Mouse (Mus musculus) spleen, embryonic (tissue): ENCODE data around the gene Tlk2.

Experiments
- CTCF ChIA-PET: fragments of 350-600 bp; sonication (Branson Sonifier 250); formaldehyde crosslinking; loops from one replicate; lab custom pipeline; 2022; lab: Charles Lee

Gene Tlk2

DNA sequence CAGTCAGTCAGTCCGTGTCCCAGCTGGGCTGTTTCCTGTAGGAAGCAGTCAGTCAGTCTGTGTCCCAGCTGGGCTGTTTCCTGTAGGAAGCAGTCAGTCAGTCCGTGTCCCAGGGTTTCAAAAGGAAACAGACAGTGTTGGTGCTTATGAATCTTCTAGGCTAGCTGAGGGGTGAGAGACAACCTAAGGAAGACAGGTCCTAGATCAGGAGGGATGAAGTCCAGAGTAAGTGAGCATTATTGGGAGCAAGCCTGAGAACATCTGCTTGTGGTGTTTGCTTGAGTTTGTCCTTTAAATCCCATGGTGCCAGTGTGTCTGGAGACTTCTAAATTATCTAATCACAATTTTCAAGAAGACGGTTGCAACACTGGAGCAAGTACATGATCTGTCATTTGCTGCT, 81.1 kb downstream of the Tlk2 start:
- CTCF ChIA-PET: no interaction called here

DNA sequence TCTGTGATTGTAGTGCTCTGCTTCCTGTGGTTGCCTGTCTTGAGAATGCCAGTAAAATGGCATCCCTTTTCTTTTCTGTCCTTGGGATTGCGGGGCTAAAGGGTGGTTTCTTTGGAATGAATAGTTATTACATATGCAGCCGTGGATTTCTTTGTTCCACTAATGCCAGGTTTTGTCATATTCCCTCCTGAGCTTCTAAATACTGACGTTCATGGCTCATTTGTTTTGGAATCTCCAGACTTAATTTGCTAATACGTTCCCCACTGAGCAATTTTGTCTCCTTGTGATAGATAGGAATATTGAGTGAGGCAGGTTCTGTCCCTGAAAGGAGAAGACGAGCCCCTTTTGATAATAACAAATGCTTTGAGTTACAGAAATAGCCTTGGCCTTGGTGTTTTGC, 82.5 kb downstream of the Tlk2 start:
- CTCF ChIA-PET: no interaction called here

DNA sequence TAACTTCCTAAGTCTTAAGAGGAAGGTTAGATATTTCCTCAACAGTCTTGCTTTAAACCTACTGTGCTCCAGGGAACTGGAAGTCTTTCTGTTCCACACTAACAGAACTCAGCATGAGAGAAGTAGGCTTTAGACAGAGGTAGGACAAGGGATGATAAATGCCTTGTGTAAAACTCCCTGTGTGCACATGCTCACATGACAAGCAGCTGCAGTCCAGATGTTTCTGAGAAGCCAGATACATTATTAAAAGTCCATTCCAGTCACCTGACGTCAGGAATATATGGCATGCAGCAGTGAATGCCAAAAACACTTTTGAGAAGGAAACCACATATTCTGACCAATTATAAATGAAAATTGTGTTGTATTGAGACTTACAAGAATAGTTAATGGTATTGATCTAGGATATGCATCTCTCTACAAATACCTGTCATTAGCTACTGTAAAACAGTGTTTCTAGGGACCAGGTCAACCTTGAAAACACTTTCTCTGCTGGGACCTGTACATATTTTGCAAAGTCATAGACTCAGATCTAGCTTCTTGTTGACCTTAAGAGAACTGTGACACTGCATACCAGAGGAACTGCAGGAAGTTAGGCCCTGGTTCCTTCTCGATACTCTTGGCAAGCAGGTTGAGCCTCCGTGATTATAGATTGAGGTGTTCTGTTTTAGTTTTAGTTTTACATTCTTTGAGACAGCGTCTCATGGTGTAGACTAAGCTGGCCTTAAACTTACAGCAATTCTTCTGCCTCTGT, 83.2 kb downstream of the Tlk2 start:
- CTCF ChIA-PET: no interaction called here

DNA sequence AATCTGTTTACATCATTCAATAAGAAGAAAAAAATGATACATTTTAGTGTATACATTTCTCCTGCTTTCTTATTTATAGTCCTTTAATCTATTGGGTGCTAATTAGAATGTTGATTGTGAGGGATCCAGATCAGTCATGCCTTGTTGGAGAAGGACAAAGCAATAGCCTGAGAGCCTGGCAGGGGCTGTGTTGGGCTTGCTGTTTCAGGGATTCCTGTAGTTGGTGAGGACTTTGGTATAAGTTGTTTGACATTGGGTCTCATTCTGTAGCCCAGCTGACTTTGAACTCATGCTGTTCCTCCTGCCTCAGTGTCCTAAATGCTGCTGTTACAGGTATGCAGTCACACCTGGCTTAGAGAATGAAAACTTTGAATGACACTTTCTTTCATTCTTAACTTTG, 85.9 kb downstream of the Tlk2 start:
- CTCF ChIA-PET: no interaction called here

DNA sequence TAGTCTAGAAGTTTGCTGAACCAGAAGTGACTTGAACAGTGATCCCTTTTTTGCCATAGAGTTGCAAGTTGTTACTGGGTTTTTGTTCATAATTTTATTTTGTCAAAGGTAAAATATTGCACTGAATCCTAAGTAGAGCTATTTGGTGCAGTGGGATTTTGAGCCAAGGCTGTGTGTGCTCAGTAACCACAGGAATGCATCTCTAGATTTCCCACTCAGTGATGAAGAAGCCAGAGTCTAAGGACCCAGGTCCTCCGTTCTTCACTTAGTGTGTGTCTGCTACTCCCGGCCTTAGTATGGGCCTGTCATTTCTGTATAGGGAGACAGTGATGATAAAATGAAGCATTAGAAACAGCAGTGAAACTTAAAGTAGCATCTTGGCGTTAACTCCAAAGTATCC, 86.4 kb downstream of the Tlk2 start:
- CTCF ChIA-PET: no interaction called here

DNA sequence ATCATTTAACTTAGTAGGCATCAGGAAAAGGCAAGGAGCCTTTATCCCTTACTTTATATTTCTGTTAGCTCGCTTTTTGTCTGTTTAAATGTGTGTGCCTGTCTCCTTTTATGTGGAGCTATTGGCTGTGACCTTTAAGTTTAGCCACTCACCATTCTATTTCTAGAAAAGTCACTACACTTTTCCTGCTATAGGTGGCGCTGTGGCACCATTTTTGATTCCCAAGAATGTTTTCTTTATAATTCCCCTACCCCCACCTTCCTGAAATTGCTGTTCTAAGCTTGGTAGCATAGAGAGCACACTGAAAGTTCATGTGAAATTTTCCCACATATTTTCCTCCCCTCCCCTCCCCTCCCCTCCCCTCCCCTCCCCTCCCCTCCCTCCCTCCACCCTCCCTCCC, 91.5 kb downstream of the Tlk2 start:
- CTCF ChIA-PET: interaction anchor here (0.6 kb wide), 1 partner anchor 8 kb away, joined by 4 read pairs; no protein-coding TSS in a partner anchor

DNA sequence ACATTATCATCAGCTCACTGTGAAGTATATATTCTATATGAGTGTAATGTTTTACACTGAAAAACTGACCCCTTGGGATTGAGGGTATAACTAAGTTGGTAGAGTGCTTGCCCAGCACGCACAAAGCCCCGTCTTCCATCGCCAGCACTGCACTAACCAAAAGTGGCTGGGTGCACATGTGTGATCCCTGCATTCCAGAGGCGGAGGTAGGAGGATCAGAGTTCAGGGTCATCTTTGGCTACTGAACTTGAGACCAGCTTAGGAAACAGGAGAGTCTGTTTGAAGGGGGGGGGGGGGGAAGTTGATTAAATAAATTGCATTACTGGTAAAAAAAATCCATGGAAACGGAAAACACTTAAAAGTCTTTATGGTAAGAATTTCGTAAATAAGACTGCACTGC, 101.8 kb downstream of the Tlk2 start:
- CTCF ChIA-PET: no interaction called here

DNA sequence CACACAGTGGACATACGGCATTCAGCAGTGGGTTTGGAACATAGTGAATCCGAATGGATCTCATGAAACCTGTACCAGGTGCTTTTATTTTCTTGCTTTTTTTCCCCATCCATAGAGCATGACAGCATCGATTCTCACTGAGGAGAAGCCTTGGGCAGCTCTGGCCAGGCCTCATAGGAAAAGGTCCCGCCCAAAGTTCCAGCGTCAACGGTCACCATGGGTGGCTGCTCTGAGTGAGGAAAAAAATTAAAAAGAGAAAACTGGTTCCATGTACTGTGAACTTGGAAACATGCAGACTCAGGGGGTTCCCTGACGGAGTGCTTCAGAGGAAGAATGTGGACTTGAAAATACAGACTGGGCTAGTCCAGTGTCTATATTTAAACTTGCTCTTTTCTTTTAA, 102.7 kb downstream of the Tlk2 start:
- CTCF ChIA-PET: no interaction called here

DNA sequence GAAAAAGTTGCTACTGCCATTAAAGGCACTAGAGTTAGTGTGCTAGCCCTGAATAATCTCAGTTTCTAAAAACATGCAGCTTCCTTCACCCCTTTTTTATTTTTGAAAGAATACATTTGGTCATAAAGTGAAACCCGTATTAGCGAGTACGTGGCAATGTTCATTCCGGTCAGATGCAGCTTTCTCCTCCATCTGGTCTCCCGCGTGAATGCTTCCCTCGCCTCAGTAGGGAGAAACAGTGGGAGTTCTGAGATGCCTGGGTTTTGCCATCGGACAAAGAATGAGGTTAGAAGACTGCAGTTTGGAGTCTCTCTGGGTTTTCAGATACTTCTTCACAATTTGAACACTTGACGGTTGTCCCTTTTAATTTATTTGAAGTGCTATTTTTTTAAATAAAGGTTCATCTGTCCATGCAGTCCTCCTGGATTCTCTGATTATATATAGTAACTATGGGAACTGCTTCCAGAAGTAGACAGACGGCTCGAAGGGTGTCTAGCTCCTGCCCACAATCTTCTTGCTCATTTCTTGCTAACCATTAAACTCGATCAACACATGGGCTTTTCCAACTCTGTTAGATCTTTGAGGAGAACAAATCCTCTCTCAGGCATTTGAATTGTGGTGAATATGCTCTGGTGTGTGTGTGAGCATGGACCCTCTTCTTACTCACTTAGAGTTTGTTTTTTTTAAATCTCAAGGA, 103.3 kb downstream of the Tlk2 start:
- CTCF ChIA-PET: interaction anchor here (0.6 kb wide), 1 partner anchor 9 kb away, joined by 4 read pairs; no protein-coding TSS in a partner anchor

DNA sequence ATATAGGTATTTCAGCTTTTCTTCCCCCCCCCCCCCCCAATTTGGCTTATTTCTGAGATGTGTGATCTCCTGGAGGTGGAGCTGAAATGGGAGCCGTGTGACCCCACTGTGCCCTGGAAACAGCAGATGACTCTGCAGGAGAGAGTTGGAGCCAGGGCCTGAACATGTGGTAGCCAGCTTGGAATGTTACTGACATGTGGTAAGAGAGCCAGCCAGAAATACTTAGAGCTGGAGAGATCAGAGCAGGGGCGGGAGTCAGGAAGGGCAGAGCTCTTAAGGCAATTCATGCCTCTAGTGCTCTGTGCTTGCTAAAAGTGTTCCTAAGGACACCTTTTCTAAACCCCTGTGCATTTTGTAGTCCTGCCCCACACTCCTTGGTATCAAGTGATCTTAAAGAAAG, 103.9 kb downstream of the Tlk2 start:
- CTCF ChIA-PET: no interaction called here

DNA sequence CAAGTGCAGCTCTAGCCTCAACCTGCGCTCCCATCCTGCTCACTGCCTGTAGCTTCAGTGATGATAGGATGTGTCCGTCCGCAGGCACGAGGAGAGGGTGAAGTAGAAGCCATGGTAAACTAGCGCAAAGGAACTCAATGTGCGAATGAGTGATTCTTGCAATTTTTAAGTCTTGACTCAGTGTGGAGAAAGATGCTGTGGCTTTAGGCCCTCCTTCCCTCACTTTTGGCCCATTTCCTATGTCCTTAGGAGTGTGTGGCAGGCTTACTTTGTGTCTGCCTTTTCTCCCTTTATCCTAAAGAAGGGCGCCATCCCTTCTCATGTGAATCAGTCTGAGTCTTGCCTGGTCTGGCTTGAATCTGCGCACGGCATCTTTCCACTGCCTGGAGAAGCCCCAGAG, 104.4 kb downstream of the Tlk2 start:
- CTCF ChIA-PET: no interaction called here

DNA sequence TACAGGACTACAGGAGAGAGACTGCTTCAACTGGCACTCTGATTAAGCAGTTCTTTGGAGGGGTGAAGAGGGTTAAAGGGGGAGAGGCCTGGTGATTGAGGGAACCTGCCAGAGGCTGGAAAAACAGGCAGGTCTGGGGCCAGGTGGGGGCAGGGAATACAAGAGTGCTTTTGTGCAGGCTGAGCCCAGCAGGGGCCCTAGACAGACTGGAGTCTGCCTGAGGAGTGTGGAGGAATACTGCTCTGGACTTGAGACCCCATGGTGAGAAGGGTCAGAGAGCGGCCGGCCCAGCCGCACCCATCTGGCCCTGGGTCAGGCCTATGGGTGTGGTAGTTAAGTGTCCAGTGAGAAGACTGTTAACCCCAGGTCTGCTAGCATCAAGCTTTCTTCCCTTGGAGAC, 107.1 kb downstream of the Tlk2 start:
- CTCF ChIA-PET: no interaction called here

DNA sequence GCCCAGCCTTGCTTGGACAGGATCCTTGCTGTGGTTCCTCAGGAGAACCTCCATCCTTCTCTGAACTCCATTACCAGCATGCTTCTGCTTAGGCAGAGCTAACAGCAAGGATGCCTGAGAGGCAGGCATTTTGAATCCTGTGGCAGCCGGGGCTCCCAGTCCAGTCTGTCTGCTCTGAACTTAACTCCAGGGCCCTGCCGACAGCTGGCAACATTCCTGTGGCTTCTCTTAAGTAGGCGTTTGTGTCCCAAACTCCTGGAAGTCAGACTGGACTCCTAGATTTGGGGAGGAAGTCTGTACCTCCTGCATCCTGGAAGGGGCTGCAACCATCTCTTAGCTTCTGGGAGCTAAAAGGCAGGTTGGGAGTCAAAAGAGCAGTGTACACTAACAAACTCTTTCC, 110.8 kb downstream of the Tlk2 start:
- CTCF ChIA-PET: no interaction called here

DNA sequence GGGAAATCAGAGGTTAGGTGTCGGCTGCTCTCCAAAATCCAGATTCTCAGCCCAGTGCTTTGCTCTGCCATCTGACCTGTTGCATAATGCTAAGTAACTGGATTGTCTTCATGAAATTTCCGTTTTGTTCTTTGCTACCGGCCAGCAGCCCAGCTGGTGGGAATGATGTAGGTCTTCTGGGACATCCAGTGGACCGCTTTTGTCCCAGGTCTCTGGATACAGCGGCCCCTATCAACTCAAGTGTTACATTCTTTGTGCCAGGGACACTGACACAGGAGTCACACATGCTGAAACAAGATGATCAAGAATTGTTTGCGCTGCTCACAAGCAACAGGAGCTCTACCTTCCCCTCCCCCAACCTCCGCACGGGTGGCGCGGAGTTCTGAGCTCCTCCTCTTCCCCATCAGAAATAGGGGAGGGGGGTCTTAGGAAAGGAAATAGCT, 113.1 kb downstream of the Tlk2 start:
- CTCF ChIA-PET: interaction anchor here (0.7 kb wide), 1 partner anchor 122 kb away, joined by 26 read pairs; no protein-coding TSS in a partner anchor

DNA sequence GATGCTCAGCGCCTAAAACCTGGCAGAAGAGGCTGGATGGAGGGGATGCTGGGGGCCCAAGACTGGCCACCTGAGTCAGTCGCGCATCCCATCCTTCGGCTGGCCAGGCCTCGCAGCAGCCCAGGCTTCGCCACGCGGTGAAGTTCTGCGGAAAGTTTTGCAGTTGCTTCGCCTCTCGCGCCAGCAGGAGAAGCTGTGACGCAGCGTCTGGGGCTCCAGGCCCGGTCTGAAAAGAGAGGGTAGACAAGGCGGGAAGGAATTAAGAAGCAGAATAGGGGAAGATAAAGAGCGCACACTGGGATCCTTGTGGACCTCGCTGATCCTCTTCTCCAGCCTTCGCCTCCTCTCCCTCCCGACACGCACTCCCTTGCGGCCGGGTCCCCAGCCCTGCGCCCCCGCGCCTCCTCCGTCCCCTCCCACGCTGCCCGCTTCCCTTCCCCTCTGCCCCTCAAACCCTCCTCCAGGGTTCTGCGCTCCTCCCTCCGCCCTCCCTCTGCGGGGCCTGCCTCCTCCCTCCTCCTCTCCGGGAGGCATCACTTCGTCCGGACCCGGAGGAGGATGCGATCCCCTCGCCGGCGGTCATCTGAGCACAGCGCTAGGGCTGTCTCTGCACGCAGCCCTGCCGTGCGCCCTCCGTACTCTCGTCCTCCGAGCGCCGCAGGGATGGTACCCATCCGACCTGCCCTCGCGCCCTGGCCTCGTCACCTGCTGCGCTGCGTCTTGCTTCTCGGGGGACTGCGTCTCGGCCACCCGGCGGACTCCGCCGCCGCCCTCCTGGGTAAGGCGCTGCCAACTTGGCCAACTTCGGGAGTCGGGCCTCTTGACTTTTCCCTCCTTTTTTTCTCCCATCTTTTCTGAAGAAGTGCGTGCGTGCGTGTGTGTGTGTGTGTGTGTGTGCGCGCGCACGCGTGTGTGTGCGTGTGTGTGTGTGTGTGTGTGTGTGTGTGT, 113.8 kb downstream of the Tlk2 start, which contains the start of gene Mrc2:
Mrc2 (plus strand) TSS at position 520 of the 948 bp plus-strand sequence.
- CTCF ChIA-PET: no interaction called here

DNA sequence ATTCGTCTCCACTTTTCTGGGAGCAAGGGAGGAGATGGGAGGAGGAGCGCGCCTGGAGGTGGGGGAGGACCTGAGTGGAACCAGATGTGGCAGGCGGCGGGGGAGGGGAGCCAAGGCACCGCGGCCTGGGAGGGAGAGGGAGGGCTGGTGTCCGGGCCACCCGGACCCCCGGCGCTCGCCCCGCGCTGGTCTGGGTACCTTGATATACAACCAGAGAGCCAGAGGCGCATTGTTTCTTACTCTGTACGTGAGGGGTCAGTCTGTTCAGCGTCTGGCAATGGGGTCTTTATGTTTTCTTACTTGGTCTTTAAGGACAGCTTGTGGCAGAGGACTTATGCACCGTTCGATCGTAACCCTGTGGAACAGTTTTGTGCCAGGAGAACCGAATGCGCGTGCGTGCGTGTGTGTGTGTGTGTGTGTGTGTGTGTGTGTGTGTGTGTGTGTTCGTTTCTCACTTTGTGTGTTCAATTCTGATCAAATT, 114.5 kb downstream of the Tlk2 start:
- CTCF ChIA-PET: no interaction called here

DNA sequence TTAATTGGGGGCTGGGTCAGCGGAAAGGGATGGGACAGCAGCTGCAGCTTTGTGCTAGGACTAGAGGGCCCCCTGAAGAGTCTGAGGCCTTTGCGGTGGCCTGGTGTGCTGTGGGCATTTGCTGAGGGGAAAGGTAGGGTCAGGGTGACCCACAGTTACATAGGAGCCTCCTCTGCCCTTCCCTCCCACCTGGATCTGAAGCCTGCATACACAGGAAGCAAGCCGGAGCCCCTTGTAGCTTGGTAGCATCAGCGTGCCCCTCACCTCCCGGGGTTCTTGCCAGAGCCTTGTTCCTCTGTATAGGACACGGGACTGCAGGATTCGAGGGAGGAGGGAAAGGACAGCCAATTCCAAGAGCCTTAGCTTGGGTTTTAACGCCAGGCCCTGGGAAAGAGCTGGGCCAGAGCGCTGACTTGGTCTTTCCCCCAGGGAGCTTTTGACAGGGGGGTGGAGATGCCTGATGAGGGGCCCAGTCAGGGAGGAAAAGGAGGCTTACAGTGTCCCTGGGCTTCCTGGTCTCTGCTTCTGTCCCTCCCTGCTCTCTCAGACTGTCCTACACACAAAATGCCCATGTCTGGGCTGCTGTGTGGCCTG, 115.4 kb downstream of the Tlk2 start:
- CTCF ChIA-PET: no interaction called here

DNA sequence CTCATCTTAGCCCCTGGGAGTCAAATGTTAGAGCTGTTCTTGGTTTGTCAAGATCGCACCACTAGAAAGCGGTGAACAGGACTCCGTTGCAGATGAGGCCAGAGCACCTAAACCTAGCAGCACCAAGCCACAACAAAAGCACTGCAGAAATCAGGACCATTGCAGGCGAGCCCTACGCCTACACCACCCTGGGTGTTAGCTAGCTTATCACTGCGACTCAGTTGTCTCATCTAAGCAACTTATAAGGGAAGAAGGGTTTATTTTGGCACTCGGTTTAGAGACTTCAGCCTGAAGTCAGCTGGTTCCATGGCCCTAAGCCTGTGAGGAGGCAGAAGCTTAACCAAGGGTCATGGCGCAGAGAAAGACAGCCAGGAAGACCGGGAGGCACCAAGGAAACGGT, 117.5 kb downstream of the Tlk2 start:
- CTCF ChIA-PET: no interaction called here

DNA sequence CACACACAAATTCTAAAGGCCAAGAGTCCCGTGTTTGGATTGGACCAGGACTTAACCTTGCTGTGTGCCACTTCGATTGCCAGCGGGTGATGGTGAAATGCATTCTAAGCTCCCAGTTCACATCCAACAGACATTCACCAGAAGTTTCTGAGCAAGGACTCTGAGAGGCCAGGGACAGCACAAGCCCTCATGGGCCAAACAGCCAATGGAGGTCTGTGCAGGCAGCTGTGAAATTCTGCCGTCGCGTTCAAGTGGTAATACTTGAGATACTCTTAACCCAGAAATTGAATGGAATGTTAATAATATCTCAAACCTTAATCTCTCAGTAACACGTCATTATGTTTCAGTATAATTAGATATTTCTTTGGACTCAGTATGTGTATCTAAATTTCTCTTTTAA, 131.6 kb downstream of the Tlk2 start:
- CTCF ChIA-PET: no interaction called here

DNA sequence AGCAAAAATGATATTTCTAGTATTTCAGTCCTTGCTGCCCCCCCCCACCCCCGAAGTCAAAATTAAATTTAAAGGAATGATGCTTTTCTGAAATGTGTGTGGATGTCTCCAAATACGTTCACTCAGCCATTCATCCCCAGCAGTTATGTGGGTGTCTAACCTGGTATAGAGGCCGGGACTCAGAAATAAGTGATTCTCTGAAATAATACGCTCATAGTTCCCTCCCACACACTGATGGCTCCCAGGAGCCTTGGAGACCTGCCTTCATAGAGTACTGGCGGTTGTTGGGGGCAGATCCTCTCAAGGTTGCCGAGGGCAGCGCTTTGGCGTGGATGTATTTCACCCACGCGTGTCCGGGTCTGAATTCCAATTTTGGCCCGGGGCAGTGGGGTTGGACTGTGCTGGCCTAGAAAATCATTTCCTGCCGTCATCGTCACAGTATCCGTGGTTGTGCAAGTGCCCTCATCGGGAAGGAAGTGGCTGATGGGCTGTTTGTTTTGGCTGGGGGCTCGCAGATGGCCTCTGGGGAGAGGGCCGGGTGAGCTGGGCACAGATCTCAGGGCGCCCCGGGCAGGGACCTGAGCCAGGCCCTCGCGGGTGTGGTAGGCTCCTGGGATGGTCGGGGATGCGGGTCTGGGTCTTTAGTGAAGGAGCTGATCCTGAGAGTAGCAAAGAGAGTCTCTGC, 132.8 kb downstream of the Tlk2 start:
- CTCF ChIA-PET: no interaction called here
